Mouse (Mus musculus): ENCODE measurements around the gene Ammecr1. TPM values are rescaled to one million over a fixed set of nuclear protein-coding genes. Genes with fewer than 3 reads are reported as not detected.

The Ammecr1 gene
- polyA plus RNA-seq, 1 experiment from 2014 or later = 4.6 TPM

DNA sequence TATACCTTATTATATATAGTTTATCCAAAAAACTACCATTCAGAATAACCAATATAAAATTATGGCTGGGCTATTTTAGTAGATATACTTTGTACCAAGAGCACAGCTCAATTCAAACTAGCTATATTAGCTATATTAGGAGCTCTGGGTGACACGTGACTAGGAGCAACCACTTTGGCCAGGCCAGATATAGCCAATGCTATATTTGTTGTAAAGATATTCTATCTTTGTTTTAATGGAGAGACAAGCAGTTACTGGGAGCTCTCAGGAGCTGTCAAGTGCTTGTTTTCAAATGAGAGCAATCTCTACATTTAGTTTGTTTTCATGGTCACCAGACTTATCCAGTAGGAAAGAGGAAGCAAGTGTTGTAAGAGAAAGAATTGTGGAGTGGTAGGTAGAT, 141.2 kb downstream of the Ammecr1 start:
- no peak overlapping the region for H3K27ac ChIP-seq (ENCODE audit: low read length)
- no peaks in the 10 kb centered on the region for H3K4me1 ChIP-seq (replicated peaks; ENCODE audit: control insufficient read depth, insufficient read depth, low read length)
- no peak overlapping the region for H3K4me2 ChIP-seq (ENCODE audit: low read length)
- H3K36me3 ChIP-seq (ENCODE audit: control insufficient read depth, insufficient read depth) = no peaks in the 10 kb centered on the region
- H3K4me3 ChIP-seq (replicated peaks; ENCODE audit: low read length) = no peak overlapping the region
- whole genome bisulfite sequencing = 85% methylated on average over 1 of the region's 1 CpGs
- no peaks in the 10 kb centered on the region for H3K9me3 ChIP-seq (ENCODE audit: control insufficient read depth, low read length)
- H3K27me3 ChIP-seq (replicated peaks; ENCODE audit: control insufficient read depth, insufficient read depth, low read length) = no peaks in the 10 kb centered on the region
- no peak overlapping the region for H3K9ac ChIP-seq (replicated peaks; ENCODE audit: low read depth, low read length)
- ATAC-seq = no peak

DNA sequence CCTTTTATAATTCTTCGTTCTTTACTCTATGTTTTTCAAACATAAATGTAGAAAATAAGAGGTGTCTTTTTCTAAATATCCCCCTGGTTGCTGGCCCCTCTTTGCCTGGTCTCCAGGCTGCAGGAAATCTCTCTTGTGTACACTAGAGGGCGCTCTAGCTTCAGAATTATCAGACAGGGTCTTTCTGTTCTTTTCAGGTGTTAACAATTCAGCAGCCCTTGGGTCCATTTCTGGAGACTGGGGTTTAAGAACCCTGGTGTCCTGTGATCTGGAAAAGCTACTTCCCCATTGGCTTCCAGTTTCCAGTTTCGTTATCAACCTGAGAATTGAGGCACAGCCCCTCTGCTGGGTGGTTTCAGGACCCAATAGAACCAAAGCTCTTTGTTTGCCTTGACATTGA, 144.7 kb downstream of the Ammecr1 start:
- no peaks in the 10 kb centered on the region for H3K4me1 ChIP-seq (replicated peaks; ENCODE audit: control insufficient read depth, insufficient read depth, low read length)
- no peak overlapping the region for H3K4me3 ChIP-seq (replicated peaks; ENCODE audit: low read length)
- no peak overlapping the region for H3K4me2 ChIP-seq (ENCODE audit: low read length)
- H3K27ac ChIP-seq (ENCODE audit: low read length) = no peak overlapping the region
- no peaks in the 10 kb centered on the region for H3K27me3 ChIP-seq (replicated peaks; ENCODE audit: control insufficient read depth, insufficient read depth, low read length)
- whole genome bisulfite sequencing = 31% methylated on average over 3 of the region's 3 CpGs
- H3K36me3 ChIP-seq (ENCODE audit: control insufficient read depth, insufficient read depth) = no peaks in the 10 kb centered on the region
- H3K9ac ChIP-seq (replicated peaks; ENCODE audit: low read depth, low read length) = no peak overlapping the region
- no peak for ATAC-seq
- H3K9me3 ChIP-seq (ENCODE audit: control insufficient read depth, low read length) = no peaks in the 10 kb centered on the region

DNA sequence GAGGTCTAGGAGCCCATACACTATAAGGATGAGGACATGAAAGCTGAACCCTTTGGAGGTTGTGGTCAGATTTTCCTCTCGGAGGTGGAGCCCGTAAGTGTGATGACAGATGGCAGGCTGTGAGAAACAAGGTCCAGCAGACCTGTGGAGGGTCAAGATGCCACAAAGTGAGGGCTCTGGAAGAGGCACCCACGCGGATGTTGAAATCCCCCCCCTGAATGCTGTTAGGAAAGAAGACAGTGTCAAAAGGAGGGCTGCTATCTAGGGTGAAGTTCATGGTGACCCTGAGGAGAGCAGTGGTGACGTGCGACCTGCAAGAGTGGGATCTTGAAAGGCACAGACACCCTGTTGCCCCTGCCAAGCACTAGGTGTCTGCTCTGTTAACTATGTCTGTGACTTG, 145.3 kb downstream of the Ammecr1 start:
- Histone ChIP-seq H3K27me3 (replicated peaks; ENCODE audit: control insufficient read depth, insufficient read depth, low read length) (no peaks in the 10 kb centered on the region), H3K4me1 (replicated peaks; ENCODE audit: control insufficient read depth, insufficient read depth, low read length) (no peaks in the 10 kb centered on the region), H3K9me3 (ENCODE audit: control insufficient read depth, low read length) (no peaks in the 10 kb centered on the region), H3K4me2 (ENCODE audit: low read length) (no peak overlapping the region), H3K9ac (replicated peaks; ENCODE audit: low read depth, low read length) (no peak overlapping the region), H3K4me3 (replicated peaks; ENCODE audit: low read length) (no peak overlapping the region), H3K36me3 (ENCODE audit: control insufficient read depth, insufficient read depth) (no peaks in the 10 kb centered on the region), H3K27ac (ENCODE audit: low read length) (no peak overlapping the region)
- 85% methylated on average over 6 of the region's 6 CpGs for WGBS
- no peak for ATAC-seq

DNA sequence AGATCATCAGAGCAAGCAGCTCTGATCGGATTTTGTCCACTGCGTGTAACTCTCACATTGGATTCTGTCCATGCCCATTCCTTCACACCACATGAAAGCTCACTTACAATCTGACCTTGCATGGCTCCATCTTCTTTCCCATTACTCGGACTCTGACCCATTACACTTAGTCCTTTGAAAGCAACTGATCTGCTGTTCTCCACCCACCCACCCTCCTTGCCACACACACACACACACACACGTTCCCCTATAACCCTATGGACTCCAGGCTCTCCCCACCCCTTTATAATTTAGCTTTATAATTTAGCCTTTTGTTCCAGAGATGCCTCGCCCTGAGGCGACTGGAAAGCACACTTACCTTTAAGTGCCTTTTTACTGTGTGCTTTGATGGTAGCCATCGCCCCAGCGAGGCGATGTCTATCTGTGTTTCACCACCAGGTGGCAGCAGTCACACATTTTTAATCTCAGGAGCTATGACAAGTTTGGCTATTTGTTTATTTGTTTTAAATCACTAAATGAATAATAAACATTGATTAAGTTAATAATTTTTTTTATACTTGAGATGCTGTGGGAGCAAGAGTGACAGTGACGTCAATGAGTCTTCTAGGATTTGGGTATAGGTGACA, 148.4 kb downstream of the Ammecr1 start:
- peak; percentile 38; the same call in 1 of the 2 replicates for ATAC-seq
- Histone ChIP-seq H3K27me3 (replicated peaks; ENCODE audit: control insufficient read depth, insufficient read depth, low read length) (no peaks in the 10 kb centered on the region), H3K4me3 (replicated peaks; ENCODE audit: low read length) (no peak overlapping the region), H3K27ac (ENCODE audit: low read length) (no peak overlapping the region), H3K4me1 (replicated peaks; ENCODE audit: control insufficient read depth, insufficient read depth, low read length) (no peaks in the 10 kb centered on the region), H3K36me3 (ENCODE audit: control insufficient read depth, insufficient read depth) (no peaks in the 10 kb centered on the region), H3K9ac (replicated peaks; ENCODE audit: low read depth, low read length) (no peak overlapping the region), H3K9me3 (ENCODE audit: control insufficient read depth, low read length) (no peaks in the 10 kb centered on the region), H3K4me2 (ENCODE audit: low read length) (no peak overlapping the region)
- 39% methylated on average over 10 of the region's 10 CpGs for WGBS

DNA sequence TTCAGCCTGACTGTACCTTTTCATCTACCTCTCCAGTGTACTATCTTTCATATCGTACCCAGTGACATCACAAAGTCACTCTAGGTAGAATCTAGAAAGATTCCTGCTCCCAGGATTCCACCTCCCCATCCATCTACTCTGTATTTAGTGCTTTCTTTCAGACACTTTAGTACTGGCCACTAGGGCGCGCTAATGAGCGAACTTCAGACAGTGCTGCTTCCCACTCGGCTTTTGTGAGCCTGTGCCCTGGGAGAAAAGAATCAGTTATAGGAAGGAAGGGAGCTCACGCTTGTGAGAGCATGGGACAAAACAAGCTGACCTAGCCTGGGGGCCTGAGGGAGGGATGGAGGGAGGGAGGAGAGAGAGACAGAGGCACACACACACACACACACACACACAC, 153.4 kb downstream of the Ammecr1 start:
- no peak overlapping the region for H3K9ac ChIP-seq (replicated peaks; ENCODE audit: low read depth, low read length)
- H3K9me3 ChIP-seq (ENCODE audit: control insufficient read depth, low read length) = no peaks in the 10 kb centered on the region
- no peak overlapping the region for H3K4me3 ChIP-seq (replicated peaks; ENCODE audit: low read length)
- WGBS = 14% methylated on average over 6 of the region's 6 CpGs
- H3K4me2 ChIP-seq (ENCODE audit: low read length) = no peak overlapping the region
- no peaks in the 10 kb centered on the region for H3K4me1 ChIP-seq (replicated peaks; ENCODE audit: control insufficient read depth, insufficient read depth, low read length)
- no peak overlapping the region for H3K27ac ChIP-seq (ENCODE audit: low read length)
- ATAC-seq = peak; percentile 69; the same call in 1 of the 2 replicates
- H3K27me3 ChIP-seq (replicated peaks; ENCODE audit: control insufficient read depth, insufficient read depth, low read length) = no peaks in the 10 kb centered on the region
- no peaks in the 10 kb centered on the region for H3K36me3 ChIP-seq (ENCODE audit: control insufficient read depth, insufficient read depth)

DNA sequence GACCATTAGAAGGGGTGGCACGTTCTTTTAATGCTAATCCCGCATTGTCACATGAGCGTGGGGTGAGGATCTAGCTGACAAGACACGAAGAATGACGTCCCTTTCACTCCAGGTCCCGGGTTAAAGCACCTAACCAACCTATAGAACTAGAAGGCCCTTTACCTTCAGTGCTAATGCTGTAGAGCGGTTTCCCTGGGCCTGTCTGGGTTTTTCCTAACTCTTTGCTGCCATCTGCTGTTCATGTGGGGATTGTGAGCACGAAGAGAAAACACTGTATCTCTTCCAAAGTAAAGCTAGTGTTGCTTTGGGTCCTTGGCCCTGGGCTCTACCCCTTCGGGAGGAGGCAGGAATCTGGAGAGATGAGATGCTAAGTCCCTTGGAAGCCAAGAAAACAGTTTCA, 158.1 kb downstream of the Ammecr1 start:
- peak; percentile 63 for ATAC-seq
- no peaks in the 10 kb centered on the region for H3K9me3 ChIP-seq (ENCODE audit: control insufficient read depth, low read length)
- H3K4me2 ChIP-seq (ENCODE audit: low read length) = no peak overlapping the region
- H3K27ac ChIP-seq (ENCODE audit: low read length) = no peak overlapping the region
- H3K27me3 ChIP-seq (replicated peaks; ENCODE audit: control insufficient read depth, insufficient read depth, low read length) = no peaks in the 10 kb centered on the region
- H3K9ac ChIP-seq (replicated peaks; ENCODE audit: low read depth, low read length) = no peak overlapping the region
- WGBS = 37% methylated on average over 9 of the region's 9 CpGs
- H3K4me3 ChIP-seq (replicated peaks; ENCODE audit: low read length) = no peak overlapping the region
- H3K36me3 ChIP-seq (ENCODE audit: control insufficient read depth, insufficient read depth) = no peaks in the 10 kb centered on the region
- H3K4me1 ChIP-seq (replicated peaks; ENCODE audit: control insufficient read depth, insufficient read depth, low read length) = no peaks in the 10 kb centered on the region; the same call in 1 of the 2 replicates

DNA sequence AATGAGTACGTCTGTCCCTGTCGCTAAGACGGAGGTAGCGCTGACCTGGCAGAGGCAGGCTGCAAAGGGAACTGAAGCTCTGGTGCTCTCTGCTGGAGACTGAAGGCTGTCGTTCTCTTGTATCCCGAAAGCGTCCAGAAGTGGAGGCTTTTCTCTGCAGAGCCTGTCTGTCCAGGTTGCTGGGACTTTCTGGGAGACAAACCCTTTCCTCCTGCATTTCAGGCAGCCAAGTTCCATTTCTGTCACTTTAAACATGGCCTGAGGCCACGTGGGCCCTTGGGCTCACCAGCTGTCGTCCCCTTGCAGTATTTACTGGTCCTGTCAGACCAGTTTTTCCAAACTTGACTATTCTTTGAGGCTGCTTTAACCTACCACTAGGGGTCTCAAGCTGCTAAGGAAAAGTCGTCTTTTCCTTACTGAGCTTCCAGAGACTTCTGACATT, 159.9 kb downstream of the Ammecr1 start:
- Histone ChIP-seq H3K9me3 (ENCODE audit: control insufficient read depth, low read length) (no peaks in the 10 kb centered on the region), H3K27ac (ENCODE audit: low read length) (no peak overlapping the region), H3K27me3 (replicated peaks; ENCODE audit: control insufficient read depth, insufficient read depth, low read length) (no peaks in the 10 kb centered on the region), H3K36me3 (ENCODE audit: control insufficient read depth, insufficient read depth) (no peaks in the 10 kb centered on the region), H3K4me1 (replicated peaks; ENCODE audit: control insufficient read depth, insufficient read depth, low read length) (no peaks in the 10 kb centered on the region; the same call in 1 of the 2 replicates), H3K4me3 (replicated peaks; ENCODE audit: low read length) (no peak overlapping the region), H3K4me2 (ENCODE audit: low read length) (no peak overlapping the region), H3K9ac (replicated peaks; ENCODE audit: low read depth, low read length) (no peak overlapping the region)
- ATAC-seq = peak; percentile 27; the same call in 1 of the 2 replicates
- 40% methylated on average over 10 of the region's 10 CpGs for WGBS

DNA sequence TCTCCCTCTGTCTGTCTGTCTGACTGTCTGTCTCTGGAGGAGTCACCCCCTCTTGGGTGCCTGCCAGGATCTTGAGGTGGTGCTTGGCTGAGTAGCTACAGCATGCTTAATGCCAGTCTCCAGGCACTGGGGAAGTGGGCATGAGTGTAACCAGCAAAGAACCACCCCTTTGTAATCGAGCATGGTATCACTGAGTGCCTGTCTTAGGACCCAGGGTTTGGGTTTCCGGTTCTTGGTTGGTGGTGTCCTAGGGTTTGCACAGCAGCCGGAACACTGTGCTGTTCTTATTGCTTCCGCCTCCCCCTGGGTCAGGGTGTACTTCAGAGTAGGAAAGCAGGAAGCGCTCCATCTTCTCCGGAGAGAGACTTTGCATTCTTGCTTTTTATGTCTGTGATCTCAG, 160.4 kb downstream of the Ammecr1 start:
- H3K27me3 ChIP-seq (replicated peaks; ENCODE audit: control insufficient read depth, insufficient read depth, low read length) = no peaks in the 10 kb centered on the region
- H3K9me3 ChIP-seq (ENCODE audit: control insufficient read depth, low read length) = no peaks in the 10 kb centered on the region
- H3K4me2 ChIP-seq (ENCODE audit: low read length) = no peak overlapping the region
- H3K27ac ChIP-seq (ENCODE audit: low read length) = no peak overlapping the region
- H3K36me3 ChIP-seq (ENCODE audit: control insufficient read depth, insufficient read depth) = no peaks in the 10 kb centered on the region
- H3K4me3 ChIP-seq (replicated peaks; ENCODE audit: low read length) = no peak overlapping the region
- H3K9ac ChIP-seq (replicated peaks; ENCODE audit: low read depth, low read length) = no peak overlapping the region
- peak; percentile 13; the same call in 1 of the 2 replicates for ATAC-seq
- 81% methylated on average over 6 of the region's 6 CpGs for WGBS
- H3K4me1 ChIP-seq (replicated peaks; ENCODE audit: control insufficient read depth, insufficient read depth, low read length) = no peaks in the 10 kb centered on the region; the same call in 1 of the 2 replicates

DNA sequence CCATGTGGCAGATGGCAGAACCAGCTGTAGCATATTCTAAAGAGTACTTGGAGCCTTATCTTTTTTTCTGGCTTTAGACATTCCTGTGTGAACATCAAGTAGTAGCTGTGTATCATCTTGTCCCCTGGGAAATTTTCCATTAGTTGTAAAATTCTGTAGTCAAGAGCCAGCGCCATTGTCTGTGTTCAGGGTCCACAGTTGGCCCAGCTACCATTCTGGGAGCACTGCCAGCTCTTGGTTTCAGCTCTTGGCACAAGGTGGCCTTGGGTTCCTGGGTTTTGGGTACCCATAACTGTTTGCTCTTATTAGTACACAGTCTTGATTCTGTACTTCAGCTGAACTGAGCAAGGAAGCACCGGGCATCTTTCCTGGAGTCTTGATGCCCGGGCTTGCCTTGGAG, 161.9 kb downstream of the Ammecr1 start:
- Histone ChIP-seq H3K4me3 (replicated peaks; ENCODE audit: low read length) (no peak overlapping the region), H3K36me3 (ENCODE audit: control insufficient read depth, insufficient read depth) (no peaks in the 10 kb centered on the region), H3K9ac (replicated peaks; ENCODE audit: low read depth, low read length) (no peak overlapping the region), H3K27me3 (replicated peaks; ENCODE audit: control insufficient read depth, insufficient read depth, low read length) (no peaks in the 10 kb centered on the region), H3K4me1 (replicated peaks; ENCODE audit: control insufficient read depth, insufficient read depth, low read length) (no peaks in the 10 kb centered on the region; the same call in 1 of the 2 replicates), H3K9me3 (ENCODE audit: control insufficient read depth, low read length) (no peaks in the 10 kb centered on the region), H3K4me2 (ENCODE audit: low read length) (no peak overlapping the region), H3K27ac (ENCODE audit: low read length) (no peak overlapping the region)
- WGBS = 64% methylated on average over 3 of the region's 3 CpGs
- peak; percentile 52; the same call in 1 of the 2 replicates for ATAC-seq

All from forebrain, embryonic 16.5 days (tissue).